8 mouse cellular contexts compared by ENCODE assay signal in genomic region chr3:136325783-136326182, GRCm38 (mm10). TPM values are rescaled to one million over a fixed set of nuclear protein-coding genes. Genes with fewer than 3 reads are reported as not detected.
DNase-seq lines count a peak whose midpoint lies in the region; ATAC-seq lines count a peak whose summit lies in the region.

Gene Bank1 (minus strand): TSS chr3:136326066.

- DNase-seq in CD4-positive, CD25-positive, alpha-beta regulatory T cell, adult 2 months (ENCODE audit: low read depth, low spot score): peak; percentile 4
- peak; percentile 17 for DNase-seq in T-cell, adult 2 months (ENCODE audit: low spot score)
- DNase-seq in heart, postnatal 36 days: peak; percentile 34 to 38
- peak; percentile 11 for DNase-seq in lung, postnatal 10 days
- peak; percentile 34 for DNase-seq in telencephalon, adult 2 months (ENCODE audit: low read depth, low spot score)
- DNase-seq in ovary, postnatal 14 days (ENCODE audit: low spot score): no peak

- no peak for ATAC-seq in CD4-positive, CD25-positive, alpha-beta regulatory T cell, adult 4 months
- ATAC-seq in cerebellum, adult (ENCODE audit: insufficient number of reproducible peaks, low FRiP score, low TSS enrichment): no peak

- intact Hi-C loops in heart, postnatal 36 days (cut with DNase I): no loop called here

RNA-seq across cellular contexts. Expression of gene Bank1, which starts in this region (rescaled TPM):
- 10 to 100 TPM in 1 of 2 experiments, 1 to 10 TPM in 1; 7.1 to 13.9 TPM for polyA plus RNA-seq in CD4-positive, CD25-positive, alpha-beta regulatory T cell, adult 4 months (2017; shearing (Covaris generic))
- 1 to 10 TPM in 1 of 2 experiments, under 1 TPM in 1; 0.92 to 1.0 TPM for total RNA-seq in heart, postnatal 36 days (2021)
